Mouse (Mus musculus): ENCODE measurements around the gene Psenen. TPM values are rescaled to one million over a fixed set of nuclear protein-coding genes. Genes with fewer than 3 reads are reported as not detected.

Gene Psenen
- polyA plus RNA-seq, 1 experiment from 2014 or later: 119 TPM

DNA sequence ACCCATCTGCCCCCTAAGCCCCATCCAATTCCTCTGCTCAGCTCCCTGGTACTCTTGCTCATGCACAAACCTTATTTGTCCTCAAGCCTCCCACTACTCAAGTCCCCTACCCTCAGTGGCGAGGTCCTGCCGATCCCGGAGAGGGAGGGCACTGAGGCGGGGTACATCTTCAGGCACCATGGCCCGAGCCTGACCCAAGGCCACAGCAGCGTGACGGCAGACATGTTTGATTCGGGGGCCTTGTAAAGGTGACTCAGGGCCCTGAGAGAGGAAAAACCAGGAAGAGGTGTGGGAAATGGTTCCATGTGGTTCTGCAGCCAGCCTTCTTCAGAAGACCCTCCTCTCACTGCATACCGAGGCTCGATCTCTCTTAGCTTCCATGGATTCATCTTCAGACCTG is 20.9 kb upstream of the Psenen start:
- no peak overlapping the region for H3K9ac ChIP-seq (ENCODE audit: low read length)
- no peaks in the 10 kb centered on the region for H3K27me3 ChIP-seq (replicated peaks; ENCODE audit: control insufficient read depth, insufficient read depth, low read length)
- H3K9me3 ChIP-seq (ENCODE audit: control insufficient read depth, low read length): no peaks in the 10 kb centered on the region
- 94% methylated on average over 10 of the region's 10 CpGs for WGBS
- H3K4me3 ChIP-seq (ENCODE audit: low read depth, low read length): no peak overlapping the region
- ATAC-seq (replicated peaks; ENCODE audit: low FRiP score, low TSS enrichment, low read depth) (no peak), DNase-seq (ENCODE audit: low spot score) (no peak)
- peaks cover 75% of the 10 kb centered on the region for H3K36me3 ChIP-seq (ENCODE audit: control insufficient read depth, insufficient read depth, low read length)
- no peak overlapping the region for H3K27ac ChIP-seq (ENCODE audit: low read depth)
- H3K4me2 ChIP-seq (ENCODE audit: low read length): no peak overlapping the region
- peaks cover 10% of the 10 kb centered on the region for H3K4me1 ChIP-seq (replicated peaks; ENCODE audit: control insufficient read depth, insufficient read depth, low read length)

DNA sequence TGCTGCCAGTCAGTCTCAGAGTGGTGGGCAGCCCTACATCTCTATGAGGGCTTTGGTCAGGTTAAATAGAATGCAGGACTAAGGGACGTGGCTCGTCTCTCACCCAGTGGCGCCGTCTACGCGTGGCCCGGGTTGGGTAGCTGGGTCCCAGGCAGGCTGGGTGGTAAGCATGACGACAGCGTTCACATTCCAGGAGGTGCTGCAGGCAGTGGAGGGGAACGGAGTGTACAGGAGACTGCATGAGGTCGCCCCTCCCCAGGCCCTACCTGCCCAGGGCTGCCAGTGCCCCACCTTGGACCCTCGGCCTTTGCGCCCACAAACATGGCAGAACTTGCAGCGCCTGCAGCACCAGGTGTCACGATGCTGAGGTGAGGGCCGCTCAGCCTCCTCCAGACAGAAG is 18.1 kb upstream of the Psenen start:
- no peak overlapping the region for H3K27ac ChIP-seq (ENCODE audit: low read depth)
- H3K4me3 ChIP-seq (ENCODE audit: low read depth, low read length): no peak overlapping the region
- no peak overlapping the region for H3K9ac ChIP-seq (ENCODE audit: low read length)
- ATAC-seq (replicated peaks; ENCODE audit: low FRiP score, low TSS enrichment, low read depth): no peak
- H3K27me3 ChIP-seq (replicated peaks; ENCODE audit: control insufficient read depth, insufficient read depth, low read length): no peaks in the 10 kb centered on the region
- H3K9me3 ChIP-seq (ENCODE audit: control insufficient read depth, low read length): no peaks in the 10 kb centered on the region
- H3K36me3 ChIP-seq (ENCODE audit: control insufficient read depth, insufficient read depth, low read length): peaks cover 100% of the 10 kb centered on the region
- no peaks in the 10 kb centered on the region for H3K4me1 ChIP-seq (replicated peaks; ENCODE audit: control insufficient read depth, insufficient read depth, low read length)
- DNase-seq (ENCODE audit: low spot score): no peak
- no peak overlapping the region for H3K4me2 ChIP-seq (ENCODE audit: low read length)
- 94% methylated on average over 16 of the region's 16 CpGs for WGBS

DNA sequence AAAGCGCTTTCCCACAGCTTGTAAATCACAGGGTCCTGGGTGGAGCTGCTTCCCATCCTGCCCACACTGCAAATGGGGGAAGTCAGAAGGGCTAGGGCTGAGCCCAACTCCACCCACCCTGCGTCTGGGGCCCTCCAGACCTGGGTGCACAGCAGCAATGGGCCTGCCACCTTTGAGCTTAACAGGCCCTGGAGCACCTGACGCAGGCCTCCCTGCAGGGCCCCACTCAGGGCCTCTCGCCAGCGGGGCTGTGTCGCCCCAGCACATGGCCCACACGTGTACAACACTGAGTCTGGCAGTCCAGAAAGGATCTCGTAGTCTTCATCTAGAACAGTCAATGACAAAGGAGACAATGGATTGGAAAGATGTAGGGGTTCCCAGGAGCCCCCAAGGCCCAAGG is 16.5 kb upstream of the Psenen start:
- no peaks in the 10 kb centered on the region for H3K4me1 ChIP-seq (replicated peaks; ENCODE audit: control insufficient read depth, insufficient read depth, low read length)
- no peak overlapping the region for H3K27ac ChIP-seq (ENCODE audit: low read depth)
- H3K4me3 ChIP-seq (ENCODE audit: low read depth, low read length): no peak overlapping the region
- no peaks in the 10 kb centered on the region for H3K9me3 ChIP-seq (ENCODE audit: control insufficient read depth, low read length)
- H3K4me2 ChIP-seq (ENCODE audit: low read length): no peak overlapping the region
- peaks cover 100% of the 10 kb centered on the region for H3K36me3 ChIP-seq (ENCODE audit: control insufficient read depth, insufficient read depth, low read length)
- ATAC-seq (replicated peaks; ENCODE audit: low FRiP score, low TSS enrichment, low read depth) (no peak), DNase-seq (ENCODE audit: low spot score) (no peak)
- H3K9ac ChIP-seq (ENCODE audit: low read length): no peak overlapping the region
- WGBS: 88% methylated on average over 8 of the region's 8 CpGs
- H3K27me3 ChIP-seq (replicated peaks; ENCODE audit: control insufficient read depth, insufficient read depth, low read length): no peaks in the 10 kb centered on the region

DNA sequence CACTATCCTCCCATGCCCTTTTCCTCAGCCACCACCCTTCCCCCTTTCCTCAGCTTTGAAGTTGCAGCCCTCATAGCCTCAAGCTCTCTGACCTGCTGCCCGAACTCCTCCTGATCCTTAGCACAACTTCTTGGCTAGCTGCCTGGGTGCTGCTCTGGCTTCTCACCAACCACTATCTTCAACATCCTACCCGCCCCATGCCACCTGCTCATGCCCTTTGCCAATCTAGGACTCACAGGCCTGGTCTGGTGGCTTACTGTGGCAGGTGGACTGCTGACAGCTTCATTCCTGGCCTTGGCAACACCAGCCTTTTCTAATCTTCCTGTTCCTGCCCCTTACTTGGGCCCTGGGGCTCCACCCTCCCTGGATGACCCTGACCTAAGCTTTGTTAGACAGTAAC is 9.5 kb upstream of the Psenen start:
- Histone ChIP-seq H3K9me3 (ENCODE audit: control insufficient read depth, low read length) (no peaks in the 10 kb centered on the region), H3K4me1 (replicated peaks; ENCODE audit: control insufficient read depth, insufficient read depth, low read length) (no peaks in the 10 kb centered on the region), H3K4me3 (ENCODE audit: low read depth, low read length) (no peak overlapping the region), H3K36me3 (ENCODE audit: control insufficient read depth, insufficient read depth, low read length) (peaks cover 100% of the 10 kb centered on the region), H3K9ac (ENCODE audit: low read length) (no peak overlapping the region), H3K27me3 (replicated peaks; ENCODE audit: control insufficient read depth, insufficient read depth, low read length) (no peaks in the 10 kb centered on the region), H3K4me2 (ENCODE audit: low read length) (no peak overlapping the region), H3K27ac (ENCODE audit: low read depth) (no peak overlapping the region)
- WGBS: 86% methylated on average over 2 of the region's 2 CpGs
- DNase-seq (ENCODE audit: low spot score) (no peak), ATAC-seq (replicated peaks; ENCODE audit: low FRiP score, low TSS enrichment, low read depth) (no peak)

DNA sequence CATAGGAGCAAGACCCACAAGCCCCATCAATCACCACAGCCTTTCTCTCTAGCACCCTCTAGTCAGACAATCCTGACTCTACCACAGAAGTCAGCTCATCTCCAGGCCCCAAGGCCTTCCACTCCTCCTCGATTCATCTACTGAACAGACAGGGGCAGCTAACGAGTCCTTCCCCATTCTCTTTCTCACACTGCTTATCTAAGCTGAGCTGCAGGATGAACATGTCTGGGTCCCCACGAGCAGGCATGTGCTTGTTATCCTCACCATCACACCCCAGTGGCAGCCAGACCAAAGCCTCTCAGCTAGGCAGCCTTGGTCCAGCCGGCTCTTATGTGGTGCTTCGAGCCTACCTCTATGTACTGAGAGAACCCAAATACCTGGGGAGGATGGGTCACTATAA is 9.0 kb upstream of the Psenen start:
- no peak for DNase-seq (ENCODE audit: low spot score)
- no peak overlapping the region for H3K9ac ChIP-seq (ENCODE audit: low read length)
- H3K4me2 ChIP-seq (ENCODE audit: low read length): no peak overlapping the region
- no peak overlapping the region for H3K4me3 ChIP-seq (ENCODE audit: low read depth, low read length)
- H3K9me3 ChIP-seq (ENCODE audit: control insufficient read depth, low read length): no peaks in the 10 kb centered on the region
- H3K4me1 ChIP-seq (replicated peaks; ENCODE audit: control insufficient read depth, insufficient read depth, low read length): no peaks in the 10 kb centered on the region
- 81% methylated on average over 5 of the region's 5 CpGs for WGBS
- ATAC-seq (replicated peaks; ENCODE audit: low FRiP score, low TSS enrichment, low read depth): no peak
- H3K27me3 ChIP-seq (replicated peaks; ENCODE audit: control insufficient read depth, insufficient read depth, low read length): no peaks in the 10 kb centered on the region
- peaks cover 97% of the 10 kb centered on the region for H3K36me3 ChIP-seq (ENCODE audit: control insufficient read depth, insufficient read depth, low read length)
- H3K27ac ChIP-seq (ENCODE audit: low read depth): no peak overlapping the region

DNA sequence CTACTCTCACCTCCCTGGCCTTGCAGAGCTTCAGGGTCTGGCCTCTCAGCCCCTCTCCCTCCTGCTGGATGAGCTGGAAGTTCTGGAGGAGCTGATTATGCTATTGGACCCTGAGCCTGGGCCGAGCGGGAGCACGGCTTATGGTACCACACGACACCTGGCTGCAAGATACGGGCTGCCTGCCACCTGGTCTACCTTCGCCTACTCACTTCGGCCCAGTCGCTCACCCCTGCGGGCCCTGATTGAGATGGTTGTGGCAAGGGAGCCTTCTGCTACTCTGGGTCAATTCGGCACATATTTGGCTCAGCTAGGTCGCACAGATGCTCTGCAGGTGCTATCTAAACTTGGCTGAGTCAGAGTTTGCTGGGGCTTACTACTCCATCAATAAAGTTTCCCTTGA is 4.1 kb upstream of the Psenen start:
- no peaks in the 10 kb centered on the region for H3K9me3 ChIP-seq (ENCODE audit: control insufficient read depth, low read length)
- ATAC-seq (replicated peaks; ENCODE audit: low FRiP score, low TSS enrichment, low read depth) (no peak), DNase-seq (ENCODE audit: low spot score) (no peak)
- peaks cover 5% of the 10 kb centered on the region; the same call in 1 of the 2 replicates for H3K4me1 ChIP-seq (replicated peaks; ENCODE audit: control insufficient read depth, insufficient read depth, low read length)
- no peak overlapping the region for H3K9ac ChIP-seq (ENCODE audit: low read length)
- WGBS: 88% methylated on average over 11 of the region's 11 CpGs
- H3K36me3 ChIP-seq (ENCODE audit: control insufficient read depth, insufficient read depth, low read length): peaks cover 69% of the 10 kb centered on the region
- no peaks in the 10 kb centered on the region for H3K27me3 ChIP-seq (replicated peaks; ENCODE audit: control insufficient read depth, insufficient read depth, low read length)
- H3K27ac ChIP-seq (ENCODE audit: low read depth): no peak overlapping the region
- H3K4me3 ChIP-seq (ENCODE audit: low read depth, low read length): no peak overlapping the region
- H3K4me2 ChIP-seq (ENCODE audit: low read length): no peak overlapping the region

DNA sequence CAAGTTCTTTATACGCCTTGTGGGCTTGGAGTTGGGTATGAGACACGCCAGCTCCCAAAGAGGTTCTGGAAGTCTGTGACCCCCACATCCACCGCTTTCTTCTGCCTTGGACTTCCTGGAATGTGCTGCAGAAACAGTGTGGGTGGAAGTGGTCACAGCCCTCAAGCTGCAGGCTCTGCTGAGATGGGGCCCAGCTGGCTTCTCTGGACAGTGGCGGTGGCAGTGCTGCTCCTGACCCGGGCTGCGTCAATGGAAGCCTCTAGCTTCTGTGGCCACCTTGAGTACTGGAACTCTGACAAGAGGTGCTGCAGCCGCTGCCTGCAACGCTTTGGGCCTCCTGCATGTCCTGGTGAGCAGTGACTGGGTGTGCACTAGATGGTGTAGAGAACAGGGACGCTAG is 2.6 kb upstream of the Psenen start:
- H3K36me3 ChIP-seq (ENCODE audit: control insufficient read depth, insufficient read depth, low read length): peaks cover 54% of the 10 kb centered on the region
- H3K9ac ChIP-seq (ENCODE audit: low read length): no peak overlapping the region
- DNase-seq (ENCODE audit: low spot score): no peak
- H3K4me2 ChIP-seq (ENCODE audit: low read length): no peak overlapping the region
- H3K4me3 ChIP-seq (ENCODE audit: low read depth, low read length): no peak overlapping the region
- no peaks in the 10 kb centered on the region for H3K27me3 ChIP-seq (replicated peaks; ENCODE audit: control insufficient read depth, insufficient read depth, low read length)
- H3K4me1 ChIP-seq (replicated peaks; ENCODE audit: control insufficient read depth, insufficient read depth, low read length): peaks cover 8% of the 10 kb centered on the region; the same call in 1 of the 2 replicates
- WGBS: 87% methylated on average over 9 of the region's 9 CpGs
- no peak for ATAC-seq (replicated peaks; ENCODE audit: low FRiP score, low TSS enrichment, low read depth)
- H3K27ac ChIP-seq (ENCODE audit: low read depth): no peak overlapping the region
- no peaks in the 10 kb centered on the region for H3K9me3 ChIP-seq (ENCODE audit: control insufficient read depth, low read length)

DNA sequence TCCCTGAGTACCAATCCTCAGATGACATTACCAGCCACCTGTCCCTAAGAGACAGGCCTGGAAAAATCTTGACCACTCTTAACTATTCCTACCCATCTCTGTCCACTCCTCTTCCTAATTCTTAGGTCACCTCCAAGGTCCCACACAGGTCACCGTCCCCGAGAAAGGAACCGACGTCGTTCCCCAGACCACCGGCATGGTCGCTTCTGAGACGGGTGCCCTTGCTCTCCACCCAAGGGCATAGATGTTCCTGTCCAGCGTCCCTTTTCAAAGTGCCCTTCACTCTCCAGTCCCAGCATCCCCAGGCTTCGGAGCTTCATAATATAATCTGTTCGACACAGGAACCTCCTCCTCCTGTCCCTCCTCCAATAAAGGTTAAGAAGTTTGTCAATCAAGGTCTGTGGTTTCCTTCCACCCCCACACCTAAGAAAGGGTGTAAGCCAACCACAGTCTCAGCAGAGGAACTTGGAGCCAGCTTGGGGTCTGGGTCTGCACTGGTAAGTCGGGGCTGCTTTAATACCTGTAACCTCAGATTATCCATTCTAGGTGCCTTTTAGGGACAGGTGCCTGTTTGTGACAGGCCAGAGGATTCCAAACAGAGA is 1.6 kb upstream of the Psenen start, which contains the start of gene Igflr1:
Gene Igflr1 (plus strand): TSS at position 458 of the 602 bp plus-strand sequence.
- Histone ChIP-seq H3K27ac (ENCODE audit: low read depth) (no peak within 1 kb of the TSS), H3K4me3 (ENCODE audit: low read depth, low read length) (no peak within 1 kb of the TSS), H3K27me3 (replicated peaks; ENCODE audit: control insufficient read depth, insufficient read depth, low read length) (no peaks in the 10 kb centered on the region), H3K4me2 (ENCODE audit: low read length) (no peak within 1 kb of the TSS; the same call in 1 of the 2 replicates), H3K36me3 (ENCODE audit: control insufficient read depth, insufficient read depth, low read length) (peaks cover 44% of the 10 kb centered on the region), H3K9me3 (ENCODE audit: control insufficient read depth, low read length) (no peaks in the 10 kb centered on the region), H3K9ac (ENCODE audit: low read length) (0 out of 2 replicates have a peak within 1 kb of the TSS, but pooled peaks have one; percentile 81), H3K4me1 (replicated peaks; ENCODE audit: control insufficient read depth, insufficient read depth, low read length) (peaks cover 8% of the 10 kb centered on the region; the same call in 1 of the 2 replicates)
- 96% methylated on average over 12 of the region's 12 CpGs for WGBS
- ATAC-seq (replicated peaks; ENCODE audit: low FRiP score, low TSS enrichment, low read depth): no peak
- no peak for DNase-seq (ENCODE audit: low spot score)

DNA sequence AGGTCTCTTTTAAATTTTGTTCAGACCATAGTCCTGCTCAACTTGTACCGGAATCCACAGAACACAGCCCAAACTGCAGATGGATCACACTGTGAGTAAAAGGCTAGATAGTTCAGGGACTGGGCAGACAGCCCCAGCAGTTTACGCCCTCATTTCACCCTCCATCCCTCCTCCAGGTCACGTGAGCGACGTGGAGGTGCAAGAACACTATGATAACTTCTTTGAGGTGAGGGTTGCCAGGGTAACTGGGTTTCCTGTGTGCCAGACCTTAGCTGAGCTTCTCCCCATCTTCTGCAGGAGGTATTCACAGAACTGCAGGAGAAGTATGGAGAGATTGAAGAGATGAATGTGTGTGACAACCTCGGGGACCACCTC is 466 bp upstream of the Psenen start:
- Histone ChIP-seq H3K27me3 (replicated peaks; ENCODE audit: control insufficient read depth, insufficient read depth, low read length) (no peaks in the 10 kb centered on the region), H3K4me2 (ENCODE audit: low read length) (peak overlapping the region; percentile 60), H3K4me1 (replicated peaks; ENCODE audit: control insufficient read depth, insufficient read depth, low read length) (peaks cover 10% of the 10 kb centered on the region; the same call in 1 of the 2 replicates), H3K9ac (ENCODE audit: low read length) (peak overlapping the region; percentile 81; the same call in 1 of the 2 replicates), H3K36me3 (ENCODE audit: control insufficient read depth, insufficient read depth, low read length) (peaks cover 33% of the 10 kb centered on the region), H3K27ac (ENCODE audit: low read depth) (peak overlapping the region; percentile 96; the same call in 1 of the 2 replicates), H3K4me3 (ENCODE audit: low read depth, low read length) (peak overlapping the region; percentile 83), H3K9me3 (ENCODE audit: control insufficient read depth, low read length) (no peaks in the 10 kb centered on the region)
- 22% methylated on average over 6 of the region's 6 CpGs for WGBS
- ATAC-seq (replicated peaks; ENCODE audit: low FRiP score, low TSS enrichment, low read depth): no peak
- DNase-seq (ENCODE audit: low spot score): no peak

Data from intestine, embryonic 14.5 days (tissue).